Mouse (Mus musculus): ENCODE results near the gene Crybb3. TPM values are rescaled to one million over a fixed set of nuclear protein-coding genes. Genes with fewer than 3 reads are reported as not detected.

Crybb3 gene
- polyA plus RNA-seq (2015; fragmentation: Nextera tagmentation; extraction: Ambion mirVana) = 1.0 and 1.8 TPM in 2 replicates

- Histone ChIP-seq H3K9me3 (no peaks in the 10 kb centered on the region), H3K27ac (no peak within 1 kb of the TSS), H3K9ac (no peak within 1 kb of the TSS), H3K4me2 (no peak within 1 kb of the TSS), H3K36me3 (no peaks in the 10 kb centered on the region; the same call in 1 of the 2 replicates), H3K4me1 (0 out of 2 replicates have a peak, but pooled peaks cover 6% of the 10 kb centered on the region), H3K4me3 (no peak within 1 kb of the TSS), H3K27me3 (no peaks in the 10 kb centered on the region)
- ATAC-seq (ENCODE audit: insufficient number of reproducible peaks, low FRiP score, low TSS enrichment, low read depth) = no peak
- 76% methylated on average over 8 of the region's 8 CpGs for whole genome bisulfite sequencing
These were observed at the start of gene Crybb3 for GRCm38 (mm10) chr5:113081439-113081838. Crybb3 (minus strand) TSS chr5:113081584.

GRCm38 (mm10) chr5:113128426-113128825 lies 47.0 kb upstream of the Crybb3 start:
- WGBS = 30% methylated on average over 4 of the region's 4 CpGs
- no peaks in the 10 kb centered on the region for H3K27me3 ChIP-seq
- ATAC-seq (ENCODE audit: insufficient number of reproducible peaks, low FRiP score, low TSS enrichment, low read depth) = no peak
- no peak overlapping the region for H3K4me3 ChIP-seq
- no peak overlapping the region for H3K9ac ChIP-seq
- H3K9me3 ChIP-seq = no peaks in the 10 kb centered on the region
- H3K27ac ChIP-seq = peak overlapping the region; percentile 50; the same call in 1 of the 2 replicates
- no peak overlapping the region for H3K4me2 ChIP-seq
- H3K4me1 ChIP-seq = peaks cover 35% of the 10 kb centered on the region
- H3K36me3 ChIP-seq = no peaks in the 10 kb centered on the region

- peaks cover 40% of the 10 kb centered on the region for H3K4me1 ChIP-seq
- H3K9ac ChIP-seq = no peak overlapping the region
- no peak overlapping the region for H3K4me3 ChIP-seq
- no peak for ATAC-seq (ENCODE audit: insufficient number of reproducible peaks, low FRiP score, low TSS enrichment, low read depth)
- no peaks in the 10 kb centered on the region for H3K27me3 ChIP-seq
- H3K27ac ChIP-seq = no peak overlapping the region
- no peaks in the 10 kb centered on the region for H3K36me3 ChIP-seq
- no peak overlapping the region for H3K4me2 ChIP-seq
- 93% methylated on average over 12 of the region's 12 CpGs for WGBS
- H3K9me3 ChIP-seq = no peaks in the 10 kb centered on the region
These were observed 45.1 kb upstream of the Crybb3 start for GRCm38 (mm10) chr5:113126476-113126875.

DNA sequence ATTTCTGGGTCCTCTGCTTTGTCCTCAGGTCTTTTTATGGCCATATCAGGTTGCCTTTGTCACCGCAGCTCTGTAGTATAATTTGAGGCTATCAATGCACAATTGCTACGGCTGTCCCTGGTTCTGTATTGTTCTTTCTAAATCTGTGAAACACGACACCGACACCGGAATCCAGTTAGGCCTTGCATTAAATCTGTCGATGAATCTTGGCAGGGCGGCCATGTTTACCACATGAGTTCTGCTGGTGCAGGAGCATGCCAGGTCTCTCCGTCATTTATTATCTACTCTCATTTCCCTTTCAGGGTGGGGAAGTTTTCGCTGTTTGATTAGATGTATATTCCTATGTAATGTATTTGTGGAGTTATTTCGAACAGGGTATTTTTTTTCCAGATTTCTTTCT lies 42.3 kb upstream of the Crybb3 start:
- no peak overlapping the region for H3K4me3 ChIP-seq
- 58% methylated on average over 10 of the region's 10 CpGs for WGBS
- H3K4me1 ChIP-seq = peaks cover 58% of the 10 kb centered on the region
- no peak for ATAC-seq (ENCODE audit: insufficient number of reproducible peaks, low FRiP score, low TSS enrichment, low read depth)
- no peaks in the 10 kb centered on the region for H3K27me3 ChIP-seq
- H3K9ac ChIP-seq = no peak overlapping the region
- H3K27ac ChIP-seq = no peak overlapping the region
- no peaks in the 10 kb centered on the region for H3K9me3 ChIP-seq
- H3K36me3 ChIP-seq = no peaks in the 10 kb centered on the region
- no peak overlapping the region for H3K4me2 ChIP-seq

DNA sequence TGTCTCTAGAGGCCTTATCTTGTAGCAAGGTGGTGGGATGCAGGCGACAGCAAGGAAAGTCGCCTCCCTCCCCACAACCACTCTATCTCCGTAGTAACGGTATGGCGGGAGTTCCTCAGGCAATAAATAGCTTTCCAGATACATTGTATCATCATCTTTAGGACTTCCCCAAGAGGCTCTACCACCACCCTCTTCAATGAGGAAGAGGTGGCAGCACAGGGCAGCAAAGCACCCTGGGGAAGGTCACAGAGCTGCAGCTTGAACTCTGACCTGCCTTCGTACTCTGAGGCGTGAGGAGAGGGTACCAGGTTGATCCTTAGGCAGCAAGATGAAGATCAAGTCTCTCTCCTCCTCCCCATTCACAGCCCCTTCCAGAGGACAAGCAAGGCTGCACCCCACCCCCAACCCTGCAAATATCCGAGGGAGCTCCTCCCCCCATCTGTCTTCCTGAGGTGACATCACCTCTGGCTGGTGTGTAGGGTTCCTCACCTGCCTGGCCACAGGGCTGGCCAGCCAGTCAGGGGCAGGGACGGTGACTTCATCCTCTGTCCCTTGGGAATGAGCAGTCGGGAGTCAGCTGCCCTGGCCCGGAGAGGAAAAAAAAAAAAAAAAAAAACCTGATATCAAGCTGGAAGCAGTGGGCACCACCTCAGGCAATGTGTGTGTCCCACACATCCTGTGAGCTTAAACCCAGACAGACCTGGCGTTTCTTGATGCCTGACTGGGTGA lies 41.1 kb upstream of the Crybb3 start:
- no peak for ATAC-seq (ENCODE audit: insufficient number of reproducible peaks, low FRiP score, low TSS enrichment, low read depth)
- H3K36me3 ChIP-seq = no peaks in the 10 kb centered on the region
- no peak overlapping the region for H3K9ac ChIP-seq
- H3K27ac ChIP-seq = peak overlapping the region; percentile 79; the same call in 1 of the 2 replicates
- H3K4me1 ChIP-seq = peaks cover 59% of the 10 kb centered on the region
- H3K9me3 ChIP-seq = no peaks in the 10 kb centered on the region
- H3K4me3 ChIP-seq = no peak overlapping the region
- WGBS = 34% methylated on average over 12 of the region's 12 CpGs
- no peak overlapping the region for H3K4me2 ChIP-seq
- no peaks in the 10 kb centered on the region for H3K27me3 ChIP-seq

GRCm38 (mm10) chr5:113121591-113121875 lies 40.1 kb upstream of the Crybb3 start:
- no peak overlapping the region for H3K9ac ChIP-seq

GRCm38 (mm10) chr5:113120741-113121590 lies 39.6 kb upstream of the Crybb3 start:
- H3K27ac ChIP-seq = peak overlapping the region; percentile 79
- H3K4me1 ChIP-seq = peaks cover 54% of the 10 kb centered on the region
- no peak overlapping the region for H3K4me3 ChIP-seq
- peak; percentile 20; the same call in 1 of the 2 replicates for ATAC-seq (ENCODE audit: insufficient number of reproducible peaks, low FRiP score, low TSS enrichment, low read depth)
- no peak overlapping the region for H3K9ac ChIP-seq
- peak overlapping the region; percentile 25; the same call in 1 of the 2 replicates for H3K4me2 ChIP-seq
- no peaks in the 10 kb centered on the region for H3K9me3 ChIP-seq
- no peaks in the 10 kb centered on the region for H3K27me3 ChIP-seq
- H3K36me3 ChIP-seq = no peaks in the 10 kb centered on the region
- WGBS = 6% methylated on average over 15 of the region's 15 CpGs

More at GRCm38 (mm10) chr5:113121591-113121875, 40.1 kb upstream of the Crybb3 start:
- Histone ChIP-seq H3K27me3 (no peaks in the 10 kb centered on the region), H3K4me2 (peak overlapping the region; percentile 25; the same call in 1 of the 2 replicates), H3K4me3 (no peak overlapping the region), H3K36me3 (no peaks in the 10 kb centered on the region), H3K4me1 (peaks cover 54% of the 10 kb centered on the region), H3K9me3 (no peaks in the 10 kb centered on the region), H3K27ac (peak overlapping the region; percentile 79)
- 26% methylated on average over 6 of the region's 6 CpGs for WGBS
- ATAC-seq (ENCODE audit: insufficient number of reproducible peaks, low FRiP score, low TSS enrichment, low read depth) = no peak

GRCm38 (mm10) chr5:113119861-113120465 lies 38.6 kb upstream of the Crybb3 start:
- Histone ChIP-seq H3K36me3 (no peaks in the 10 kb centered on the region), H3K27ac (peak overlapping the region; percentile 61; the same call in 1 of the 2 replicates), H3K9me3 (no peaks in the 10 kb centered on the region), H3K4me1 (peaks cover 54% of the 10 kb centered on the region), H3K27me3 (no peaks in the 10 kb centered on the region), H3K4me2 (no peak overlapping the region), H3K4me3 (no peak overlapping the region), H3K9ac (no peak overlapping the region)
- ATAC-seq (ENCODE audit: insufficient number of reproducible peaks, low FRiP score, low TSS enrichment, low read depth) = no peak
- WGBS = 28% methylated on average over 13 of the region's 13 CpGs

- H3K4me2 ChIP-seq = no peak overlapping the region
- no peaks in the 10 kb centered on the region for H3K9me3 ChIP-seq
- H3K4me1 ChIP-seq = peaks cover 60% of the 10 kb centered on the region
- WGBS = 57% methylated on average over 9 of the region's 9 CpGs
- no peak overlapping the region for H3K27ac ChIP-seq
- no peaks in the 10 kb centered on the region for H3K36me3 ChIP-seq
- no peak overlapping the region for H3K4me3 ChIP-seq
- H3K27me3 ChIP-seq = no peaks in the 10 kb centered on the region
- ATAC-seq (ENCODE audit: insufficient number of reproducible peaks, low FRiP score, low TSS enrichment, low read depth) = no peak
- H3K9ac ChIP-seq = no peak overlapping the region
These were observed 37.9 kb upstream of the Crybb3 start for GRCm38 (mm10) chr5:113119291-113119690.

DNA sequence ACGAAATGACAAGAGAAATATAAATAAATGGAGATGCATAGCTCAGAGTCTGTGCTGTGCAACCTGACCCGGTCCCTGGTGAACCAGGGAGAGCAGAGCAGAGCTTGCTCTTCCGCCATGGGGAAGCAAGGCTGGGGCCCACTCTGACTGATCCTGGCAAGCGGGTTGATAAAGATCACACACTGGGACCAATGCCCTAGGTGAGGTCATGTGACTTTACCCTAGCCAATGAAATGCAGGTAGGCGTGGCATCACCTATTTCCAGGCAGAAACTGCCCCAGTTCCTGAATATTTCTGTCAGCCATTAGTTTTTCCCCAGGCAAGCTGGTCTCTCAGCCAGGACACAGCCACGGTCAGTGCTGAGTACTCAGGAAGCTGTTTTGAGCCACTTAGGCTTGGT lies 37.3 kb upstream of the Crybb3 start:
- Histone ChIP-seq H3K4me1 (peaks cover 64% of the 10 kb centered on the region), H3K4me3 (no peak overlapping the region), H3K4me2 (no peak overlapping the region), H3K27ac (no peak overlapping the region), H3K9ac (no peak overlapping the region), H3K36me3 (no peaks in the 10 kb centered on the region), H3K9me3 (no peaks in the 10 kb centered on the region), H3K27me3 (no peaks in the 10 kb centered on the region)
- 32% methylated on average over 6 of the region's 6 CpGs for WGBS
- no peak for ATAC-seq (ENCODE audit: insufficient number of reproducible peaks, low FRiP score, low TSS enrichment, low read depth)

GRCm38 (mm10) chr5:113117361-113117760 lies 36.0 kb upstream of the Crybb3 start:
- Histone ChIP-seq H3K4me1 (peaks cover 66% of the 10 kb centered on the region), H3K9ac (no peak overlapping the region)

GRCm38 (mm10) chr5:113115896-113116295 lies 34.5 kb upstream of the Crybb3 start:
- Histone ChIP-seq H3K9me3 (no peaks in the 10 kb centered on the region), H3K4me2 (no peak overlapping the region), H3K4me3 (no peak overlapping the region), H3K9ac (no peak overlapping the region), H3K27me3 (no peaks in the 10 kb centered on the region), H3K27ac (no peak overlapping the region), H3K36me3 (no peaks in the 10 kb centered on the region), H3K4me1 (peaks cover 55% of the 10 kb centered on the region)
- no peak for ATAC-seq (ENCODE audit: insufficient number of reproducible peaks, low FRiP score, low TSS enrichment, low read depth)
- WGBS = 60% methylated on average over 10 of the region's 10 CpGs

More at GRCm38 (mm10) chr5:113117361-113117760, 36.0 kb upstream of the Crybb3 start:
- no peaks in the 10 kb centered on the region for H3K27me3 ChIP-seq
- no peak overlapping the region for H3K4me2 ChIP-seq
- no peak overlapping the region for H3K27ac ChIP-seq
- H3K4me3 ChIP-seq = no peak overlapping the region
- WGBS = 56% methylated on average over 5 of the region's 5 CpGs
- ATAC-seq (ENCODE audit: insufficient number of reproducible peaks, low FRiP score, low TSS enrichment, low read depth) = no peak
- H3K36me3 ChIP-seq = no peaks in the 10 kb centered on the region
- H3K9me3 ChIP-seq = no peaks in the 10 kb centered on the region
